Mouse (Mus musculus): ENCODE data around the gene Cul4b. TPM values are rescaled to one million over a fixed set of nuclear protein-coding genes. Genes with fewer than 3 reads are reported as not detected.
A peak's percentile ranks its signal among the peaks of the same experiment; 100 is the strongest.

The Cul4b gene
- polyA plus RNA-seq (2016; fragmentation: Nextera tagmentation; extraction: Ambion mirVana), result 25.9 and 29.8 TPM in 2 replicates

DNA sequence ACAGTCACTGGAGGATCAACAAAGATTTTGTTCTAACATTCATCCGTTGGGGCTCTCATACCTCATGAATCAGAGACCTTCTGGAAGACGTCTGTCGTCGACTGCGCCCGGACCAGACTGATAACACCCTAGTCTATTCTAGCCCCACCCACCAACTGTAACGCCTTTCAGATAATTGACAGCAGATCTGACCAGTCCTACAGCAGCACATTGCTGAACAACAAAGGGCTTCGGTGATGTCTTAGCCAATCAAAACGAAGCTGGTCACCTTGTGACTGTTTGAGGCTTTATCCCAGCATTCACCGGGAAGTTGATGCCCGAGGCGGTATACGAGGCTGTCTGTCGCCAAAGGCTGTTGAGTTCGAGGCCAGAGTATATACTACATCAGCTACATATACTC, at the start of gene Cul4b:
Gene Cul4b, minus strand, starts transcription at position 119 of the 400 bp plus-strand sequence.
- ATAC-seq (ENCODE audit: low FRiP score, low read depth), result no peak
- H3K27ac ChIP-seq, result no peak within 1 kb of the TSS
- no peaks in the 10 kb centered on the region for H3K27me3 ChIP-seq (replicated peaks)
- H3K4me2 ChIP-seq (replicated peaks), result no peak within 1 kb of the TSS
- H3K9me3 ChIP-seq, result no peaks in the 10 kb centered on the region
- no peak within 1 kb of the TSS for H3K9ac ChIP-seq
- H3K36me3 ChIP-seq, result no peaks in the 10 kb centered on the region
- no peaks in the 10 kb centered on the region for H3K4me1 ChIP-seq
- 88% methylated on average over 15 of the region's 15 CpGs for WGBS
- H3K4me3 ChIP-seq, result no peak within 1 kb of the TSS

DNA sequence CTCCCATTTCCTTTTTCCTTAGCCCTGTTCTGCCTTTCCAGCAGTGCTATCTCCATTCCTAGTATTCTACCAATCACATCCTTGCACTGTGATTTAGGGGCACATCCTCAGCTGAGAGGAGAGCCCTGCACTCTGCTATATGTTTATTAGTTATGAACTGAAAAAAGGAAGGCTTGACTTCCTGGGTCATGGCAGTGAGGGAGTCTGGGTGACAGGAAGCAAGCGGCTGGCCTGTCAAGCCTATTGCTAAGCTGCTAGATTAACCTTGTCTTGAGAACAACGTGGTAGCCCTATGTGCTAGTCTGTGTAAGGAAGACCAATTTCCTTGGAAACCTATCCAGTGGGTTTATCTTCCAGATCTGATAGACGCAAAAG, 25.0 kb upstream of the Cul4b start:
- peak overlapping the region; percentile 59 for H3K9ac ChIP-seq
- no peaks in the 10 kb centered on the region for H3K27me3 ChIP-seq (replicated peaks)
- no peaks in the 10 kb centered on the region for H3K4me1 ChIP-seq
- H3K36me3 ChIP-seq, result no peaks in the 10 kb centered on the region
- peak overlapping the region; percentile 43 for H3K4me3 ChIP-seq
- peak overlapping the region; percentile 26; the same call in 1 of the 2 replicates for H3K27ac ChIP-seq
- ATAC-seq (ENCODE audit: low FRiP score, low read depth), result peak; percentile 75
- WGBS, result 22% methylated on average over 3 of the region's 3 CpGs
- peak overlapping the region; percentile 59 for H3K4me2 ChIP-seq (replicated peaks)
- no peaks in the 10 kb centered on the region for H3K9me3 ChIP-seq

DNA sequence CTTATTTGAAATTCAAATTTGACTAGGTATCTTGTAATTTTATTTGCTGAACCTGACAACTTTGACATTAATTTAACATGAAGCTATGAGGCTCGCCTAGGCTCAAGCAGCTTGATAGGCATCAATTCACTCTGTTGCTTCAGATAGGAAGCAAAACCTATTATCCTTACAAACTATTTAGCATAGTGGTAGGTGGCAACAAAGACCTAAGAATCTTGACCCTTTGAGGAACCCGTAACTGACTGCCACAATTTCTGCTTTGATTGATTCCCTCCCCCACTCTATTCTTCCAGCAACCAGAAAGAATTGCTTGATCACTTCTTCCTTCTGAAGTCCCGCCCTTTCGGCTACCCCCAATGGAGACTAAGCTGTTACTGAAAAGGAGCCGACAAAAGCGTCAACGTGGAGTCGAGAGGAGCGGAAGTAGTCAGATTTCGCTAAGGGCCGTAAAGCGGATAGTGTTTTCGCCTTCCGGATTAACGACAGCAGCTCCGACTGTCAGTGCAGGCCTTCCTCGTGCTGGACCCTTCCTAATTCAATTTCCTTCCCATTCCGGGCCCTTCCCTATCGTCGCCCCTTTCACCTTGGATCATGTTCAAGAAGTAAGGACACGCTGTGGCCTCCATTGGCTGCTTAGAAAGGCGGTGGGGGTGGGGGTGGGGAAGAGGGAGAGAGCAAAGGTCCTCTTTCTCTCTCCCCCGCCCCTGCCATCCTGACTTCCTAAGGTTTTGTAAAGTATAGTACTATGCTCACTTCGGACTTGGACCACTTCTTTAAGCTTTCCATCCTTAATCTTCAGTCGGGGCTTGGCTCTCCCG, 24.4 kb upstream of the Cul4b start, which contains the start of gene Mcts1:
Gene Mcts1, plus strand, starts transcription at position 402 of the 818 bp plus-strand sequence.
- H3K4me3 ChIP-seq, result peak within 1 kb of the TSS; percentile 43
- 18% methylated on average over 26 of the region's 26 CpGs for WGBS
- H3K9ac ChIP-seq, result peak within 1 kb of the TSS; percentile 59
- H3K4me2 ChIP-seq (replicated peaks), result peak within 1 kb of the TSS; percentile 59
- H3K9me3 ChIP-seq, result no peaks in the 10 kb centered on the region
- H3K36me3 ChIP-seq, result no peaks in the 10 kb centered on the region
- H3K4me1 ChIP-seq, result no peaks in the 10 kb centered on the region
- no peaks in the 10 kb centered on the region for H3K27me3 ChIP-seq (replicated peaks)
- peak; percentile 88 for ATAC-seq (ENCODE audit: low FRiP score, low read depth)
- peak within 1 kb of the TSS; percentile 26; the same call in 1 of the 2 replicates for H3K27ac ChIP-seq

DNA sequence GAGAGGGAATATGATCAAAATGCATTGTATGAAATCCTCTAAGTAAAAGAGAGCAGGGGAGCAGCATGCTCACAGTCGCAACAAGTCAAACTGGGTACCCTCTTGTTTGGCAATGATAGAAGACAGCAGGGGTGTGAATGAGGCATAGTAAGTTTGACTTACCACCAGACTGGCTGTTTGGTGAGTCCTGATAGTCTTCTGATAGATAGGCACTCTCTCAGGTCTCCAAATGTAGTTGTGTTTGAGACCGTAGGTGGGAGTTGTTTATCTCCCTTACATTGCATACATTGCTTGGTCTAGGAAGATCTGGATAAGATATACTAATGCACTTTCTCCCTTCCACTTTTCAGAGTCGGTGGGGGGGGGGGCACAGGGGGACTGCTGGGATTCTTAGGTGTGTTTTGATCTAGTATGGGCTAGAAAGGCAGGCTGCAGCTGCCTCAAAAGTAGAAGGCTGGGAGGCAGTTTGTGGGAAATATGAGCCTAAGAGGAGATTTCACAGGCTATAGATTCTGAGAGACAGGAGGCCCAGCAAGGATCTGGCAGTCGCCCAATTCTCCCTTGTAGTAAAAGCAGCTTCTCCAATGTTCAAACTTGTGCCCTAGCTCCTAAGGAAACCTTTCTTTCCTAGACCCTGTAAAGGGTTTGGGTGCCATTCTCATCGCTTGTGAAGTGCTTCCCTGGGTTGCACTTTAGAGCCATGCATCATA, 17.3 kb upstream of the Cul4b start:
- H3K9me3 ChIP-seq, result no peaks in the 10 kb centered on the region
- no peak for ATAC-seq (ENCODE audit: low FRiP score, low read depth)
- H3K9ac ChIP-seq, result no peak overlapping the region
- H3K4me2 ChIP-seq (replicated peaks), result no peak overlapping the region
- no peak overlapping the region for H3K27ac ChIP-seq
- no peaks in the 10 kb centered on the region for H3K4me1 ChIP-seq
- H3K27me3 ChIP-seq (replicated peaks), result no peaks in the 10 kb centered on the region
- H3K4me3 ChIP-seq, result no peak overlapping the region
- H3K36me3 ChIP-seq, result no peaks in the 10 kb centered on the region
- 62% methylated on average over 5 of the region's 5 CpGs for WGBS

DNA sequence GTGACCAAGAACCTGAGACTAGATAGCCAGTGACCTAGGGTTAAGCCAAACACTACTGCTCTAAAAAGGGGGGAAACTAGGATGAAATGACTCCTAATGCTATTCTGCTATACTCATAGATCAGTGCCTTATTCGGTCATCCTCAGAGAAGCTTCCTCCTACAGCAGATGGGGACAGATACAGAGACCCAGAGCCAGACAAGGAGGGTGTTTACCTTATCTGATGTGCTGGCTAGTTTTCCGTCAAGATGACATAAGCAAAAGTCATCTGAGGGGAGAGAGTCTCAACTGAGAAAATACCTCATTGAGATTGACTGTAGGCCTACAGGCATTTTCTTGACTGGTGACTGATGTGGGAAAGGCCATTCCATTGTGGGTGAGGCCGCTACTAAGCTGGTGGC, 15.8 kb upstream of the Cul4b start:
- Histone ChIP-seq H3K4me1 (no peaks in the 10 kb centered on the region), H3K4me2 (replicated peaks) (no peak overlapping the region), H3K27me3 (replicated peaks) (no peaks in the 10 kb centered on the region), H3K4me3 (no peak overlapping the region), H3K27ac (no peak overlapping the region), H3K36me3 (no peaks in the 10 kb centered on the region), H3K9me3 (no peaks in the 10 kb centered on the region), H3K9ac (no peak overlapping the region)
- WGBS, result 85% methylated on average over 3 of the region's 3 CpGs
- no peak for ATAC-seq (ENCODE audit: low FRiP score, low read depth)

DNA sequence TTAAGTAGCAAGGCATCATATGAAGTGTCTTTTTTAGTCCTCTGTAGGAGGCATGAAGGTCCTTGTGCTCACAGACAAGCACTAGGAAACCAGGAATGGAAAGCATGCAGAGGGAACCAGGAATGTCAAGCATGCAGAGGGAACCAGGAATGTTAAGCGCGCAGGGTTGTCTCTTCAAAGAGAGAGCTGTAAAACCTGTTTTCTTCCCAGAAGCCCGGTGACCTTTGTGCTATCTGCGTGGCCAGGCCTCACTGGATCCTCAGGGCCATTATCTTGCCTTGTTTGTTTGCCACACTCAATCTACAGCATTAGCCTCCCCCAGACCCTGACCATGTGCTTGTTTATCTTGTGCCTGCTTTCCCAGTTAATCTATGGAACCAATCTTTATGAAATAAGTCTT, 13.8 kb upstream of the Cul4b start:
- H3K4me1 ChIP-seq, result no peaks in the 10 kb centered on the region
- H3K9ac ChIP-seq, result no peak overlapping the region
- no peaks in the 10 kb centered on the region for H3K36me3 ChIP-seq
- H3K27ac ChIP-seq, result no peak overlapping the region
- 24% methylated on average over 4 of the region's 4 CpGs for WGBS
- H3K27me3 ChIP-seq (replicated peaks), result no peaks in the 10 kb centered on the region
- H3K9me3 ChIP-seq, result no peaks in the 10 kb centered on the region
- no peak for ATAC-seq (ENCODE audit: low FRiP score, low read depth)
- no peak overlapping the region for H3K4me2 ChIP-seq (replicated peaks)
- no peak overlapping the region for H3K4me3 ChIP-seq

DNA sequence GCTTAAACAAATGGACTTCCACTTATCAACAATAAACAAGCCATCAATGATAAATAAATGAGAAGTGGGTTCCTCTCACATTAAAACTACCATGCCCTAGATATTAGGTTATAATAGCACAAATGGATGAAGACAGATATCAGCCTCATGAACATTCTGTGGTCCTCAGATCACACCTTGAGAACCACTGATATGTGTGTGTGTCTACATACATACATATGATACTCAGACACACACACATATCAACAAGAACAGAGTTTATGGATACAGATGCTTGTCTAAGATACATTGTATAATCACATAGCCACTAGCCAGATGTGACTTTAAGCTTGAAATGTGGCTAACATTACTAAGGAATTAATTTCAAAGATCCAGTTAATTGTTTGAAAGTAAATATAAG, 7.3 kb upstream of the Cul4b start:
- Histone ChIP-seq H3K27me3 (replicated peaks) (no peaks in the 10 kb centered on the region), H3K4me2 (replicated peaks) (no peak overlapping the region), H3K9me3 (no peaks in the 10 kb centered on the region), H3K27ac (no peak overlapping the region), H3K36me3 (no peaks in the 10 kb centered on the region), H3K4me1 (no peaks in the 10 kb centered on the region), H3K4me3 (no peak overlapping the region), H3K9ac (no peak overlapping the region)
- ATAC-seq (ENCODE audit: low FRiP score, low read depth), result no peak

DNA sequence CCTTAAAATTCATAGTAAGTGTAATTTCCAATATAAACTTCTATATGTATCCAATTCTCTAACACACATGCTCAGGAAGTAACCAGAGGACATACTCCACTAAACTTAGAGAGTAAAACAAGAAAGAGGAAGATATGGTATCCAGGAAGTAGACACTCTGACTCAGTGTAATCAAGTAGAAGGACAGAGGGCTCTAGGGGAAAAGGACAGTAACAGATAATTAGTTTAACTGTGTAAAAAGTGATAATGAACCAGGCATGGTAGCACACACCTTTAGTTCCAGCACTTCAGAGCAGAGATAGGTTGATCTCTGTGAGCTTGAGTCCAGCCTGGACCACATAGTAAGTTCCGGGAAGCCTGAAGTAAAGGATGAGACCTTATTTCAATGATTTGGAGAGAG, 5.1 kb upstream of the Cul4b start:
- H3K36me3 ChIP-seq, result no peaks in the 10 kb centered on the region
- no peaks in the 10 kb centered on the region for H3K9me3 ChIP-seq
- ATAC-seq (ENCODE audit: low FRiP score, low read depth), result no peak
- H3K4me1 ChIP-seq, result no peaks in the 10 kb centered on the region
- no peak overlapping the region for H3K9ac ChIP-seq
- no peak overlapping the region for H3K4me2 ChIP-seq (replicated peaks)
- no peak overlapping the region for H3K27ac ChIP-seq
- 97% methylated on average over 1 of the region's 1 CpGs for WGBS
- no peak overlapping the region for H3K4me3 ChIP-seq
- no peaks in the 10 kb centered on the region for H3K27me3 ChIP-seq (replicated peaks)

DNA sequence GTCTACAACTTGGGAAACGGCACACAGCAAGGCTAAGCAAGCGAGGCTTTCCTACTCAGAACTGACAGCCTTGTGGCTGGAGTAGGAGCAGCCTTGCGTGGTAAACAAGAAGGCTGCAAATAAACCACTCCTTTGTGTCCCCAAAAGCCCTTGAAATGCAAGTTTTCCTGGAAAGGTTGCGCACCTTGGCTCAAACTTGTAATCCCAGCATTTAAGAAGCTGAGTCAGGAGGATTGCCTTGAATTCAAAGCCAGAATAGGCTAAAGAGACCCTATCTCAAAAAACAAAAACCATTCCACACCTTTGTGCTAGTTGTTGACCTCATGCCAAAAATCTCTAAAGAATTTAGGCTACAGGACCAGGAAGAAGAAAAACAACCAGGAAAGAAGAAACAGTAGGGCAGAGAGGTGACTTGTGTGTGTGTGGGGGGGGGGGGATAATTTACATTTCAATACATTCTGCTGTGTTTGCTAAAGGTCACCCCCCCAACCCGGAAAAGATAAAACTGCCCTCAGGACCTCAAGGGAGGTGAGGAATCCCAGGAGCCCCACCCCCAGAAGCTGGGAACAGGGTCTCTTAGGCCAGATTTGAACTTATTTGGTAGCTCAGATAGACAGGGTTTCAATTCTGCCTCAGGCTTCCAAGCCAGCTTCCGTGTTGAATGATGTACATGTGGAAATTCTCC, 9.3 kb downstream of the Cul4b start:
- Histone ChIP-seq H3K27me3 (replicated peaks) (no peaks in the 10 kb centered on the region), H3K4me2 (replicated peaks) (no peak overlapping the region), H3K9me3 (no peaks in the 10 kb centered on the region), H3K36me3 (no peaks in the 10 kb centered on the region), H3K4me1 (no peaks in the 10 kb centered on the region), H3K27ac (no peak overlapping the region), H3K4me3 (no peak overlapping the region), H3K9ac (no peak overlapping the region)
- ATAC-seq (ENCODE audit: low FRiP score, low read depth), result no peak
- WGBS, result 75% methylated on average over 6 of the region's 6 CpGs

DNA sequence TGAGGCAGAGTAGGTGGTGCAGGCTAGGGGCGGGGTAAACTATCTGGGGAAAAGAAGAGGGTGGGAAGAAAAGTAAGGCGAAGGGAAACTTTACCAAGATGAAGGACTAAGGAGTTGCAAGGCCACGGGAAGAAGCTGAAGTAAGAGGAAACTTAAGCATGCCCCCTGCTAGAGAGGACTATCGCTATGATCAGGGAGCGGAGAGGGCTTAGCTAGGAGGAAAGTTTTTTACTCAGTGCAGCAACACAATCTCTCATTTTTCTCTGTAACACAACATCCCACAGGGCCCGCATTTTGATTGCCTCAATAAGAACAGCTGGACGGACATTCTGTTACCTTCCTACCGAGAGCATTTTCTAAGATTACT, 10.8 kb downstream of the Cul4b start:
- Histone ChIP-seq H3K4me3 (peak overlapping the region; percentile 46), H3K4me1 (no peaks in the 10 kb centered on the region), H3K27me3 (replicated peaks) (no peaks in the 10 kb centered on the region), H3K9ac (0 out of 2 replicates have a peak overlapping the region, but pooled peaks have one; percentile 60), H3K27ac (no peak overlapping the region), H3K9me3 (no peaks in the 10 kb centered on the region), H3K36me3 (no peaks in the 10 kb centered on the region), H3K4me2 (replicated peaks) (peak overlapping the region; percentile 66)
- no peak for ATAC-seq (ENCODE audit: low FRiP score, low read depth)
- 21% methylated on average over 7 of the region's 8 CpGs for WGBS

DNA sequence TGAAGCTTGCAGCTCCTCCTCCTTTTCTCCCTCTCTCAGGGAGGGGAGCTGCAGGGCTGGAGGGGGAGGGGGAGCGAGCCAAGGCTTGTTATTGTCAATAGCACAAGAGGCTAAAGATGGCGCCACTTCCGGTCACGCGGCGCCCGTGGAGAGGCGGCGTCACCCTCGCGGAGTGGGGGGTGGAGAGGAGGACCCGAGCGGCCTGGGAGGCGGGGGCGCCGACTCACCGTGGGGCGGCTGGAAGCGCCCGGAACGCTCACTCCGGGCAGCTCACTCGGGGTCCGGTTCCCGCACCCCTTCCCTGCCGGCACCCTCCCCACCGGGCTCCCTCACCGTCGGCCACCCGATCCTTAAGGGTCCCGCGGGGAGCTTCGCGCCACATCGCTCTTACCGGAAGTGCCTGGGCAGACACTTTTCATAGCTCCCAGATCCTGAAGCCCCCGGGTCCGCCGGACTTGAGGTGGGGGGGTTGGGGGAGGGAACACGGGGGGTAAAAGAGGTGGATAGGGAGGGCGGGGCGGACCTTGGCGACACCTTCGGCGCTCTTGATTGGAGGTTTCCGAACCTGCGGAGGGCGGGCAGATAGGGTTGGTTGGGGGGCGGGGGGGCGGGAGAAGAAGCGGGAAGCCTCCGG, 11.3 kb downstream of the Cul4b start:
- Histone ChIP-seq H3K9ac (peak overlapping the region; percentile 60), H3K27ac (peak overlapping the region; percentile 57; the same call in 1 of the 2 replicates), H3K27me3 (replicated peaks) (no peaks in the 10 kb centered on the region), H3K4me1 (no peaks in the 10 kb centered on the region), H3K9me3 (no peaks in the 10 kb centered on the region), H3K4me3 (peak overlapping the region; percentile 46), H3K36me3 (no peaks in the 10 kb centered on the region), H3K4me2 (replicated peaks) (peak overlapping the region; percentile 66)
- ATAC-seq (ENCODE audit: low FRiP score, low read depth), result peak; percentile 96
- WGBS, result 18% methylated on average over 47 of the region's 52 CpGs

Measured in neural tube, embryonic 12.5 days (tissue).